Mouse (Mus musculus): ENCODE data around the gene Pfn2. TPM values are rescaled to one million over a fixed set of nuclear protein-coding genes. Genes with fewer than 3 reads are reported as not detected.

Pfn2 gene
- polyA plus RNA-seq (2014; fragmentation: Nextera tagmentation; extraction: Ambion mirVana), result 282 and 293 TPM in 2 replicates

- Histone ChIP-seq H3K27ac (ENCODE audit: low read depth, low read length) (peak within 1 kb of the TSS; percentile 98), H3K4me2 (ENCODE audit: low read depth) (peak within 1 kb of the TSS; percentile 70)
- WGBS, result 0% methylated on average over 39 of the region's 52 CpGs
Observed at GRCm38 (mm10) chr3:57847760-57848185, at the start of gene Pfn2. Gene Pfn2 (minus strand): TSS chr3:57848079.

GRCm38 (mm10) chr3:57882945-57883344 lies 35.1 kb upstream of the Pfn2 start:
- H3K27me3 ChIP-seq (ENCODE audit: control insufficient read depth, insufficient read depth, low read length), result no peaks in the 10 kb centered on the region
- H3K9ac ChIP-seq (ENCODE audit: low read length), result no peak overlapping the region
- H3K4me2 ChIP-seq (ENCODE audit: low read depth), result no peak overlapping the region
- 92% methylated on average over 3 of the region's 3 CpGs for WGBS
- no peaks in the 10 kb centered on the region for H3K4me1 ChIP-seq (ENCODE audit: control insufficient read depth, insufficient read depth, low read length)
- DNase-seq (ENCODE audit: low spot score) (no peak), ATAC-seq (ENCODE audit: insufficient read depth, low FRiP score, low TSS enrichment) (no peak)
- H3K9me3 ChIP-seq (ENCODE audit: control insufficient read depth, low read length), result no peaks in the 10 kb centered on the region
- H3K4me3 ChIP-seq (ENCODE audit: low read depth, low read length), result no peak overlapping the region
- H3K27ac ChIP-seq (ENCODE audit: low read depth, low read length), result no peak overlapping the region
- no peaks in the 10 kb centered on the region for H3K36me3 ChIP-seq (ENCODE audit: control insufficient read depth, insufficient read depth, low read length)

More at GRCm38 (mm10) chr3:57847760-57848185, at the start of gene Pfn2:
- Histone ChIP-seq H3K4me3 (ENCODE audit: low read depth, low read length) (peak within 1 kb of the TSS; percentile 98), H3K36me3 (ENCODE audit: control insufficient read depth, insufficient read depth, low read length) (peaks cover 3% of the 10 kb centered on the region; the same call in 1 of the 2 replicates), H3K27me3 (ENCODE audit: control insufficient read depth, insufficient read depth, low read length) (no peaks in the 10 kb centered on the region), H3K9ac (ENCODE audit: low read length) (peak within 1 kb of the TSS; percentile 97), H3K4me1 (ENCODE audit: control insufficient read depth, insufficient read depth, low read length) (peaks cover 6% of the 10 kb centered on the region; the same call in 1 of the 2 replicates), H3K9me3 (ENCODE audit: control insufficient read depth, low read length) (no peaks in the 10 kb centered on the region)
- peak; percentile 90 for ATAC-seq (ENCODE audit: insufficient read depth, low FRiP score, low TSS enrichment)
- DNase-seq (ENCODE audit: low spot score), result peak; percentile 92

- peak overlapping the region; percentile 97 for H3K9ac ChIP-seq (ENCODE audit: low read length)
- H3K36me3 ChIP-seq (ENCODE audit: control insufficient read depth, insufficient read depth, low read length), result peaks cover 3% of the 10 kb centered on the region; the same call in 1 of the 2 replicates
- under 1% methylated on average over 61 of the region's 104 CpGs for WGBS
- DNase-seq (ENCODE audit: low spot score), result peak; percentile 73
- H3K4me2 ChIP-seq (ENCODE audit: low read depth), result peak overlapping the region; percentile 70
- peak; percentile 83 for ATAC-seq (ENCODE audit: insufficient read depth, low FRiP score, low TSS enrichment)
- H3K9me3 ChIP-seq (ENCODE audit: control insufficient read depth, low read length), result no peaks in the 10 kb centered on the region
- H3K4me1 ChIP-seq (ENCODE audit: control insufficient read depth, insufficient read depth, low read length), result peaks cover 6% of the 10 kb centered on the region; the same call in 1 of the 2 replicates
- no peaks in the 10 kb centered on the region for H3K27me3 ChIP-seq (ENCODE audit: control insufficient read depth, insufficient read depth, low read length)
- H3K27ac ChIP-seq (ENCODE audit: low read depth, low read length), result peak overlapping the region; percentile 98
- H3K4me3 ChIP-seq (ENCODE audit: low read depth, low read length), result peak overlapping the region; percentile 98
Observed at GRCm38 (mm10) chr3:57846912-57847759, 743 bp downstream of the Pfn2 start.

- H3K4me2 ChIP-seq (ENCODE audit: low read depth), result peak overlapping the region; percentile 70
- peak overlapping the region; percentile 98 for H3K27ac ChIP-seq (ENCODE audit: low read depth, low read length)
- H3K27me3 ChIP-seq (ENCODE audit: control insufficient read depth, insufficient read depth, low read length), result no peaks in the 10 kb centered on the region
- H3K9me3 ChIP-seq (ENCODE audit: control insufficient read depth, low read length), result no peaks in the 10 kb centered on the region
- H3K4me3 ChIP-seq (ENCODE audit: low read depth, low read length), result peak overlapping the region; percentile 98
- DNase-seq (ENCODE audit: low spot score) (no peak), ATAC-seq (ENCODE audit: insufficient read depth, low FRiP score, low TSS enrichment) (peak; percentile 27)
- WGBS, result 1% methylated on average over 9 of the region's 9 CpGs
- H3K4me1 ChIP-seq (ENCODE audit: control insufficient read depth, insufficient read depth, low read length), result peaks cover 6% of the 10 kb centered on the region; the same call in 1 of the 2 replicates
- H3K36me3 ChIP-seq (ENCODE audit: control insufficient read depth, insufficient read depth, low read length), result peaks cover 3% of the 10 kb centered on the region; the same call in 1 of the 2 replicates
- H3K9ac ChIP-seq (ENCODE audit: low read length), result peak overlapping the region; percentile 97
Observed at GRCm38 (mm10) chr3:57846662-57846911, 1.3 kb downstream of the Pfn2 start.

GRCm38 (mm10) chr3:57845786-57846661 lies 1.9 kb downstream of the Pfn2 start:
- WGBS, result 20% methylated on average over 11 of the region's 11 CpGs
- no peak for ATAC-seq (ENCODE audit: insufficient read depth, low FRiP score, low TSS enrichment)
- Histone ChIP-seq H3K4me3 (ENCODE audit: low read depth, low read length) (peak overlapping the region; percentile 98), H3K9me3 (ENCODE audit: control insufficient read depth, low read length) (no peaks in the 10 kb centered on the region), H3K36me3 (ENCODE audit: control insufficient read depth, insufficient read depth, low read length) (peaks cover 3% of the 10 kb centered on the region; the same call in 1 of the 2 replicates), H3K4me1 (ENCODE audit: control insufficient read depth, insufficient read depth, low read length) (peaks cover 6% of the 10 kb centered on the region; the same call in 1 of the 2 replicates), H3K27ac (ENCODE audit: low read depth, low read length) (peak overlapping the region; percentile 98; the same call in 1 of the 2 replicates), H3K27me3 (ENCODE audit: control insufficient read depth, insufficient read depth, low read length) (no peaks in the 10 kb centered on the region), H3K9ac (ENCODE audit: low read length) (peak overlapping the region; percentile 97), H3K4me2 (ENCODE audit: low read depth) (peak overlapping the region; percentile 70)
- peak; percentile 41 for DNase-seq (ENCODE audit: low spot score)

- peaks cover 6% of the 10 kb centered on the region; the same call in 1 of the 2 replicates for H3K4me1 ChIP-seq (ENCODE audit: control insufficient read depth, insufficient read depth, low read length)
- no peaks in the 10 kb centered on the region for H3K9me3 ChIP-seq (ENCODE audit: control insufficient read depth, low read length)
- H3K4me3 ChIP-seq (ENCODE audit: low read depth, low read length), result no peak overlapping the region
- no peaks in the 10 kb centered on the region for H3K27me3 ChIP-seq (ENCODE audit: control insufficient read depth, insufficient read depth, low read length)
- no peak for ATAC-seq (ENCODE audit: insufficient read depth, low FRiP score, low TSS enrichment)
- no peak overlapping the region for H3K4me2 ChIP-seq (ENCODE audit: low read depth)
- no peak for DNase-seq (ENCODE audit: low spot score)
- no peak overlapping the region for H3K9ac ChIP-seq (ENCODE audit: low read length)
- peaks cover 7% of the 10 kb centered on the region for H3K36me3 ChIP-seq (ENCODE audit: control insufficient read depth, insufficient read depth, low read length)
- H3K27ac ChIP-seq (ENCODE audit: low read depth, low read length), result no peak overlapping the region
Observed at GRCm38 (mm10) chr3:57843775-57844174, 4.1 kb downstream of the Pfn2 start.

- DNase-seq (ENCODE audit: low spot score), result no peak
- 94% methylated on average over 4 of the region's 4 CpGs for WGBS
Observed at GRCm38 (mm10) chr3:57836911-57837310, 11.0 kb downstream of the Pfn2 start.

GRCm38 (mm10) chr3:57833585-57833984 lies 14.3 kb downstream of the Pfn2 start:
- no peak overlapping the region for H3K4me2 ChIP-seq (ENCODE audit: low read depth)
- H3K4me3 ChIP-seq (ENCODE audit: low read depth, low read length), result no peak overlapping the region
- H3K27ac ChIP-seq (ENCODE audit: low read depth, low read length), result no peak overlapping the region
- H3K4me1 ChIP-seq (ENCODE audit: control insufficient read depth, insufficient read depth, low read length), result no peaks in the 10 kb centered on the region
- no peak overlapping the region for H3K9ac ChIP-seq (ENCODE audit: low read length)
- no peak for DNase-seq (ENCODE audit: low spot score)
- no peaks in the 10 kb centered on the region for H3K36me3 ChIP-seq (ENCODE audit: control insufficient read depth, insufficient read depth, low read length)
- no peak for ATAC-seq (ENCODE audit: insufficient read depth, low FRiP score, low TSS enrichment)
- WGBS, result 90% methylated on average over 11 of the region's 11 CpGs
- H3K9me3 ChIP-seq (ENCODE audit: control insufficient read depth, low read length), result no peaks in the 10 kb centered on the region
- no peaks in the 10 kb centered on the region for H3K27me3 ChIP-seq (ENCODE audit: control insufficient read depth, insufficient read depth, low read length)

More at GRCm38 (mm10) chr3:57836911-57837310, 11.0 kb downstream of the Pfn2 start:
- Histone ChIP-seq H3K27ac (ENCODE audit: low read depth, low read length) (no peak overlapping the region), H3K4me2 (ENCODE audit: low read depth) (no peak overlapping the region), H3K36me3 (ENCODE audit: control insufficient read depth, insufficient read depth, low read length) (peaks cover 4% of the 10 kb centered on the region), H3K4me1 (ENCODE audit: control insufficient read depth, insufficient read depth, low read length) (no peaks in the 10 kb centered on the region), H3K9me3 (ENCODE audit: control insufficient read depth, low read length) (no peaks in the 10 kb centered on the region), H3K9ac (ENCODE audit: low read length) (no peak overlapping the region), H3K27me3 (ENCODE audit: control insufficient read depth, insufficient read depth, low read length) (no peaks in the 10 kb centered on the region), H3K4me3 (ENCODE audit: low read depth, low read length) (no peak overlapping the region)
- no peak for ATAC-seq (ENCODE audit: insufficient read depth, low FRiP score, low TSS enrichment)

Measured in neural tube, embryonic 11.5 days (tissue).